Mouse (Mus musculus): ENCODE measurements at regions not wholly inside any gene's neighbourhood (a gene's known extent, or its start where the extent isn't known, plus 50 kb on each side); places are given as distances from the start of the nearest gene placed in this dataset.
"Not testable (repeated sequence)": the region's sequence is repeated elsewhere in the genome, so short reads cannot be mapped to it uniquely, and the experiment has no call there.

DNA sequence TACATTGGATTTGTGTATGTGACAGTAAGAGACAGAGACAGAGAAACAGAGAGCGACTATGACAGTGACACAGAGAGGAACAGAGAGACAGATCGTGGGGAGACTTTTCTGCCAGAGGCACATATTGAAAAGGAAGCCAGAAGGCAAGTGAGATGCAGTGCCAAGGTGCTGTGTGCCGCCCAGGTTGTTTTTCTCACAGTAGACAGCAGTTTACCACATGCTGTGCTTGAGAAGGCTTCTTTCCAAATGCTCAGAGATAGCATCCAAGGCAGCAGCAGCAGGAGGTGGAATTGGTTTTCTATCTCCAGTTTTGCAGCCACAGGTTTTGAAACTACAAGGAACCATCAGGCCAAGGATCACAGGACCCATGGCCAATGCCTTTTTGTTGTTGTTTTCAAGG lies 466.5 kb downstream of the Lrfn5 start:
- DNase-seq (ENCODE audit: low spot score in 2 of 2): no peak

DNA sequence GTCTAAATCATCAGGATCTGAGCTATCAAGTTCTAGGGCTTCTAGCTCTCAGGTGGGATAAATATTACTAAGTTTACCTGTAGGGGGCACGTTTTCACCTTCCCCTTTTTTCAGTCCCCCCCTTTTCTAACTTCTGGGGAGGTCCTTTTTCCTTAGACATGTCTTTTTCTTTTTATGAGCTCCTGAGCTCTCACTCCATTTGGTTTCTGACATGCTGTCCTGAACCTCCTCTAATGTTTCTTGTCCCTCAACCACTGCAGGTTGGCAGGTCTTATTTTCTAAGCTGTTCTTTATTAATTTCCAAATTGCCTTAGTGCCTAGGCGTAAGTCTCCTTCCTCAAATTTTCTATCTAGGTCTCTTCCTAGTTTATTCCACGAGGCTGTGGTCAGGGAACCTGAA lies 470.9 kb downstream of the Lrfn5 start:
- not testable (repeated sequence) for DNase-seq (ENCODE audit: low spot score in 2 of 2)

DNA sequence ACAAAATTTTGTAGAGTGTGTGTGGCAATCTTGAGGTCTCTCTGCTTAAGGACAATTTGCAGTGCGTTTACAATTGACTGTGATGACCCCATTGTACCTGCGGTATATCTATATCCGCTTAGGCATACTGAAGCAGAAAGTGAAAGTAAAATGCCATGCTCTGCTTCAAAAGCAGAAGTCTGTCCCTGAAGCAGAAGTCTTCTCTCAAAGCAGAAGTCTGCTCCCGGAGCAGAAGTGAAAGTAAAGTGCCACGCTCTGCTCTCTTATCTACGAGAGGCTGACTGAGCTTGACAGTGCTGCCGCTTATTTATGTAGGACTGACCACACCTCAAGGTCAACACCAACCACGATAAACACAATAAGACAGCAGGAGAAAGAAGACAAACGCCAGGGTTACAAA lies 471.3 kb downstream of the Lrfn5 start:
- peak in 1 of 2 experiments; percentile 2 for DNase-seq (ENCODE audit: low spot score in 2 of 2)

DNA sequence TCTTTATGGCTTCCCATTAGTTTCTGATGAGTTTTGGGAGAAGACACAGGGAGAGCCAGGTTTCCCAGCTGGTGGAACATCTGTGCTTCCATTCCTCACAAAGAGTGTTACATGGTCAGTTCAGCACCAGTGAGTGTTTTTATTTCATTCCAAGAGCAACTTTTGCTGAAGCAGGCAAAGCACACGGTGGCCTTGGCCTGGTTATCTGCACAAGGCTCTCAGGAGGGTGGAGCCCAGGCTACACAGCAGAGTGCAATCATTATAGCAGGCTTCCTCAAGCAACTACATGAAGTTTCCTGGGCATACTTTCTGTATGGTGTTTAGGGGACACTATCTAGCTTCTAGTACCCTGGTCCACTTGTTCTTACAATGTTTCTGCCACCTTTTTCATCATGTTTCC lies 490.4 kb downstream of the Lrfn5 start:
- DNase-seq (ENCODE audit: low spot score in 2 of 2): no peak

DNA sequence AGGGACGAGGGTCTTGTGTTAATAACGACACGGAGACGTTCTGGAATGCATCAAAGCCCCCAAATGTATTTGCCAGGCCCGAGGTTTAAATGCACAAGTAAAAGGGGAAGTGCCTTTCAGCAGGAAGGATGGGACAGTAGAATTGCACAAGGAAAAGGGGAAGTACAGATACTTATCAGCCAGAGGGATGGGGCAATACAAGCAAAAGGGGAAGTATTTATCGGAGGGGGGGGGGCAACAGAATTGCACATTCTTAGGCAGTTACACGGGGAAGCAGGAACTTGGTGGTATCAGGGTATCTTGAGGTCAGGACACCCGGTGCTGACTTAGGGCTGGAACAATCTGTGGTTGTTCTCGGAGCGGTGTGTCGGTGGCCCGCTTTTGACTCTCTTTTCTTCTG lies 494.7 kb downstream of the Lrfn5 start:
- not testable (repeated sequence) for DNase-seq (ENCODE audit: low spot score in 2 of 2)

Measured in heart, adult 9 months (tissue).